ENCODE assay signal across 8 mouse cellular contexts in genomic region chr19:7382903-7383865, GRCm38 (mm10). TPM values are rescaled to one million over a fixed set of nuclear protein-coding genes. Genes with fewer than 3 reads are reported as not detected.
A peak's percentile ranks its signal among the peaks of the same experiment; 100 is the strongest.
DNase-seq lines count a peak whose midpoint lies in the region; ATAC-seq and TF ChIP-seq lines count a peak whose summit lies in the region.

TSS of gene Spindoc (minus strand) at chr19:7382994.

- TF ChIP-seq EP300 in liver, embryonic 14.5 days (IDR thresholded peaks at IDR 0.05; ENCODE audit: low read depth) = no peak
- TF ChIP-seq EP300 in stomach, postnatal 0 days (optimal IDR thresholded peaks at IDR 0.05) = no peak

- under 1% methylated on average over 48 of the region's 52 CpGs for WGBS in forebrain, embryonic 10.5 days
- WGBS in heart, embryonic 15.5 days = 1% methylated on average over 52 of the region's 52 CpGs
- WGBS in liver, embryonic 14.5 days (ENCODE audit: insufficient replicate concordance) = 2% methylated on average over 52 of the region's 52 CpGs
- WGBS in neural tube, embryonic 11.5 days = 1% methylated on average over 52 of the region's 52 CpGs
- 1% methylated on average over 47 of the region's 52 CpGs for WGBS in stomach, postnatal 0 days

- H3K36me3 ChIP-seq in forebrain, embryonic 10.5 days (replicated peaks) = peaks cover 38% of the 10 kb centered on the region
- H3K36me3 ChIP-seq in heart, embryonic 15.5 days = peaks cover 5% of the 10 kb centered on the region; the same call in 1 of the 2 replicates
- no peaks in the 10 kb centered on the region for H3K36me3 ChIP-seq in liver, embryonic 14.5 days (replicated peaks; ENCODE audit: control insufficient read depth, insufficient read depth, low read depth)
- no peaks in the 10 kb centered on the region for H3K36me3 ChIP-seq in neural tube, embryonic 11.5 days (ENCODE audit: control insufficient read depth, insufficient read depth, low read length)
- no peaks in the 10 kb centered on the region; the same call in 1 of the 2 replicates for H3K36me3 ChIP-seq in stomach, postnatal 0 days (ENCODE audit: control insufficient read depth, insufficient read depth, low read length)

- H3K4me1 ChIP-seq in forebrain, embryonic 10.5 days = peaks cover 37% of the 10 kb centered on the region
- peaks cover 36% of the 10 kb centered on the region for H3K4me1 ChIP-seq in heart, embryonic 15.5 days (replicated peaks)
- H3K4me1 ChIP-seq in liver, embryonic 14.5 days (replicated peaks; ENCODE audit: control insufficient read depth in 2 of 2, insufficient read depth in 2 of 2, low read length in 1 of 2) = peaks cover 4 to 11% of the 10 kb centered on the region in 2 experiments; a peak in 3 of 4 replicates
- peaks cover 18% of the 10 kb centered on the region for H3K4me1 ChIP-seq in neural tube, embryonic 11.5 days (ENCODE audit: control insufficient read depth, insufficient read depth, low read length)
- no peaks in the 10 kb centered on the region for H3K4me1 ChIP-seq in stomach, postnatal 0 days (replicated peaks; ENCODE audit: control insufficient read depth, insufficient read depth)

- ATAC-seq in heart, embryonic 15.5 days (replicated peaks; ENCODE audit: insufficient number of reproducible peaks, insufficient read depth, low FRiP score, low read depth) = peak; percentile 99
- peak; percentile 99 for ATAC-seq in liver, embryonic 14.5 days (ENCODE audit: insufficient read depth)
- peak; percentile 99 for ATAC-seq in neural tube, embryonic 11.5 days (ENCODE audit: insufficient read depth, low FRiP score, low TSS enrichment)
- peak; percentile 99 for ATAC-seq in stomach, postnatal 0 days (ENCODE audit: low FRiP score, low TSS enrichment)

- TF ChIP-seq CTCF in liver, embryonic 14.5 days (IDR thresholded peaks at IDR 0.05; ENCODE audit: low read depth) = peak; percentile 14; the same call in 1 of the 2 replicates
- peak; percentile 12; the same call in 1 of the 2 replicates for TF ChIP-seq CTCF in stomach, postnatal 0 days (IDR thresholded peaks at IDR 0.05; ENCODE audit: low read depth)

- H3K4me2 ChIP-seq in heart, embryonic 15.5 days = peak within 1 kb of the TSS; percentile 78
- peak within 1 kb of the TSS; percentile 94 for H3K4me2 ChIP-seq in liver, embryonic 14.5 days (ENCODE audit: low read depth)
- peak within 1 kb of the TSS; percentile 84 for H3K4me2 ChIP-seq in neural tube, embryonic 11.5 days (ENCODE audit: low read depth)
- H3K4me2 ChIP-seq in stomach, postnatal 0 days (replicated peaks; ENCODE audit: low read depth) = peak within 1 kb of the TSS; percentile 85

- no peaks in the 10 kb centered on the region for H3K27me3 ChIP-seq in forebrain, embryonic 10.5 days (ENCODE audit: poor library complexity, severe bottlenecking)
- H3K27me3 ChIP-seq in heart, embryonic 15.5 days = no peaks in the 10 kb centered on the region
- no peaks in the 10 kb centered on the region for H3K27me3 ChIP-seq in liver, embryonic 14.5 days (ENCODE audit: control insufficient read depth, insufficient read depth, low read length)
- no peaks in the 10 kb centered on the region for H3K27me3 ChIP-seq in neural tube, embryonic 11.5 days (ENCODE audit: control insufficient read depth, insufficient read depth, low read length)
- H3K27me3 ChIP-seq in stomach, postnatal 0 days (ENCODE audit: control insufficient read depth, insufficient read depth, low read length) = no peaks in the 10 kb centered on the region

- peaks cover 11% of the 10 kb centered on the region; the same call in 1 of the 2 replicates for H3K9me3 ChIP-seq in forebrain, embryonic 10.5 days
- H3K9me3 ChIP-seq in heart, embryonic 15.5 days (replicated peaks) = peaks cover 3% of the 10 kb centered on the region; the same call in 1 of the 2 replicates
- no peaks in the 10 kb centered on the region for H3K9me3 ChIP-seq in liver, embryonic 14.5 days (ENCODE audit: control insufficient read depth, low read length)
- H3K9me3 ChIP-seq in neural tube, embryonic 11.5 days (ENCODE audit: control insufficient read depth, low read length) = no peaks in the 10 kb centered on the region; the same call in 1 of the 2 replicates
- no peaks in the 10 kb centered on the region for H3K9me3 ChIP-seq in stomach, postnatal 0 days (ENCODE audit: control insufficient read depth, low read length)

- peak within 1 kb of the TSS; percentile 67 for H3K4me3 ChIP-seq in forebrain, embryonic 10.5 days
- H3K4me3 ChIP-seq in heart, embryonic 15.5 days = peak within 1 kb of the TSS; percentile 79
- peak within 1 kb of the TSS; percentile 76 to 79 for H3K4me3 ChIP-seq in liver, embryonic 14.5 days (ENCODE audit: insufficient read depth in 1 of 2, low read depth in 2 of 2, low read length in 2 of 2)
- peak within 1 kb of the TSS; percentile 85 for H3K4me3 ChIP-seq in neural tube, embryonic 11.5 days (ENCODE audit: low read depth, low read length)
- peak within 1 kb of the TSS; percentile 89 for H3K4me3 ChIP-seq in stomach, postnatal 0 days (ENCODE audit: low read depth, low read length)

- H3K27ac ChIP-seq in forebrain, embryonic 10.5 days = peak within 1 kb of the TSS; percentile 98
- peak within 1 kb of the TSS; percentile 90 for H3K27ac ChIP-seq in heart, embryonic 15.5 days
- 0 out of 2 replicates have a peak within 1 kb of the TSS, but pooled peaks have one; percentile 0 for H3K27ac ChIP-seq in liver, embryonic 14.5 days
- peak within 1 kb of the TSS; percentile 89 for H3K27ac ChIP-seq in neural tube, embryonic 11.5 days (ENCODE audit: low read depth, low read length)
- H3K27ac ChIP-seq in stomach, postnatal 0 days (replicated peaks) = peak within 1 kb of the TSS; percentile 95

- H3K9ac ChIP-seq in heart, embryonic 15.5 days = peak within 1 kb of the TSS; percentile 94
- peak within 1 kb of the TSS; percentile 73 for H3K9ac ChIP-seq in liver, embryonic 14.5 days (replicated peaks)
- peak within 1 kb of the TSS; percentile 88 for H3K9ac ChIP-seq in neural tube, embryonic 11.5 days (ENCODE audit: low read length)
- peak within 1 kb of the TSS; percentile 93 for H3K9ac ChIP-seq in stomach, postnatal 0 days (ENCODE audit: low read length)

- peak; percentile 88 to 97 for DNase-seq in CD8-positive naive resting alpha-beta T cell, adult 2 months (ENCODE audit: low read depth in 2 of 2, low spot score in 2 of 2)
- peak; percentile 88 for DNase-seq in c-Kit-positive CD71-negative TER-119-negative erythroid progenitor cells, embryonic 14.5 days (ENCODE audit: low read depth)
- peak; percentile 98 for DNase-seq in forebrain, embryonic 10.5 days (ENCODE audit: extremely low spot score, low spot score)
- DNase-seq in kidney, postnatal 25 days = peak; percentile 98 to 99
- DNase-seq in liver, embryonic 14.5 days (ENCODE audit: low read depth in 3 of 3, low spot score in 3 of 3) = peak; percentile 81 to 85 (median 82)
- peak; percentile 98 for DNase-seq in neural tube, embryonic 11.5 days (ENCODE audit: low spot score)
- peak; percentile 98 for DNase-seq in stomach, postnatal 0 days (ENCODE audit: low spot score)

RNA-seq across cellular contexts. Expression of gene Spindoc, which starts in this region (rescaled TPM):
- polyA plus RNA-seq in forebrain, embryonic 10.5 days (2016; fragmentation: Nextera tagmentation; extraction: Ambion mirVana) = 44.5 and 45.0 TPM in 2 replicates
- 16.9 and 18.7 TPM in 2 replicates for polyA plus RNA-seq in heart, embryonic 15.5 days (2015; fragmentation: Nextera tagmentation; extraction: Ambion mirVana)
- polyA plus RNA-seq in liver, embryonic 14.5 days (2012; rRNA removed) = 2.5 and 2.9 TPM in 2 replicates
- 2.2 and 2.6 TPM in 2 replicates for polyA plus RNA-seq in liver, embryonic 14.5 days (2014; fragmentation: Nextera tagmentation; extraction: Ambion mirVana)
- polyA plus RNA-seq in neural tube, embryonic 11.5 days (2014; fragmentation: Nextera tagmentation; extraction: Ambion mirVana) = 25.6 and 35.1 TPM in 2 replicates
- 13.5 and 14.2 TPM in 2 replicates for polyA plus RNA-seq in stomach, postnatal 0 days (2015; fragmentation: Nextera tagmentation; extraction: Ambion mirVana)

Comparison
In these comparisons a context has a peak if more than half of its experiments do, and no peak if none do; other contexts are left out.
1. Peak in every context shown above with its lines: DNase-seq, ATAC-seq, H3K4me3 ChIP-seq and H3K27ac ChIP-seq.
2. H3K27ac ChIP-seq: peak in every context shown above with its lines; median percentile 98 in forebrain, embryonic 10.5 days; 95 in stomach, postnatal 0 days; 90 in heart, embryonic 15.5 days; 89 in neural tube, embryonic 11.5 days; 0 in liver, embryonic 14.5 days.